Mouse (Mus musculus) bone marrow, adult 2 months (tissue): ENCODE results near the gene Tmem132c.

Source experiments
- CTCF ChIP-seq: fragments of 200-500 bp; IDR thresholded peaks from 2 replicates; pipeline ENCODE4 v1.5.1; 2011; ENCODE audit warnings: low read length, control low read depth; ENCODE audit not compliant: control insufficient read depth, insufficient read depth
- POLR2A ChIP-seq: fragments of 200-500 bp; IDR thresholded peaks from 2 replicates; pipeline ENCODE4 v1.6.1; 2011; ENCODE audit warnings: low read depth, mild to moderate bottlenecking, control low read depth, low read length, borderline replicate concordance; ENCODE audit not compliant: control insufficient read depth

DNA sequence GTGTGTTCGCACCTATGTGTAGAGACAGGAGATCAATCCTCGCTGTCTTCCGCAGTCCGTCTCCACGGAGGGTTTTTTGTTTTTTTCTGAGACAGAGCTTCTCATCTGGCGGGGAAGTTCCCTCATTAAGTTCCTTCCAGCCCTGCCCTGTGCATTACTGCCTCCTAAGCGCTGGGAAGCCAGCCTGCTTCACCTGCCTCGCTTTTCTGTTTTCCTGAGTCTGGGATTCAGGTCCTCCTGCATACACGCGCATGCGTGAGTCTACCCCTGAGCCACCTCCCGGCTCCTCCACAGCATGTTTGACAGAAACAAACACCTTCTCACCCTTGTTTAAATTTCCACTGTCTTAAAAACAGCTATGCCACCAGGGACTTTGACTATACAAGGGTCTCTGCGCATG, 2.0 kb downstream of the Tmem132c start:
- no peak for TF ChIP-seq POLR2A
- TF ChIP-seq CTCF, result no peak
